Mouse (Mus musculus): Measurements from ENCODE around the gene Pabpn1. TPM values are rescaled to one million over a fixed set of nuclear protein-coding genes. Genes with fewer than 3 reads are reported as not detected.
"Not testable (repeated sequence)": the region's sequence is repeated elsewhere in the genome, so short reads cannot be mapped to it uniquely, and the experiment has no call there.

Pabpn1 gene
- polyA plus RNA-seq, 1 experiment from 2014 or later = 160 TPM

DNA sequence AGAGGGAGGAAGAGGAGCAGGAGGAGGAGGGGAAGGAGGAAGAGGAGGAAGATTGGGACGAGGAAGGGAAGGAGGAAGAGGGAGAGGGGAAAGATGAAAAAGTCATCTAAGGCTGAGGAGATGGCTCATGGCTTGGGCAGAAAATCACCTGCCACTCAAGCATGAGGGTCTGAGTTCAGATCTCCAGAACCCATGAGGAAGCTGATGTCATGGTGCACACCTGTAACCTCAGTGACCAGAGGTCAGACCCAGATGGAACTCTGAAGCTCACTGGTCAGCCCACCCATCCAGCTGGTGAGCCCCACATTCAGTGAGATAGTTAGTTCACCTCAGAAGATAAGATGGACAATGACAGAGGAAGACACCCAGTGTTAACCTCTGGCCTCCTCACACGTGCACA, 52.6 kb downstream of the Pabpn1 start:
- Histone ChIP-seq H3K4me3 (no peak overlapping the region), H3K27me3 (ENCODE audit: insufficient read depth, poor library complexity, severe bottlenecking) (peaks cover 3% of the 10 kb centered on the region; the same call in 1 of the 2 replicates), H3K4me1 (replicated peaks) (no peaks in the 10 kb centered on the region), H3K36me3 (no peaks in the 10 kb centered on the region), H3K27ac (no peak overlapping the region), H3K9me3 (no peaks in the 10 kb centered on the region)
- no peak for DNase-seq (ENCODE audit: low spot score)
- WGBS = 84% methylated on average over 2 of the region's 2 CpGs

- no peaks in the 10 kb centered on the region for H3K9me3 ChIP-seq
- no peaks in the 10 kb centered on the region for H3K4me1 ChIP-seq (replicated peaks)
- H3K4me3 ChIP-seq = no peak overlapping the region
- no peak overlapping the region for H3K27ac ChIP-seq
- no peak for DNase-seq (ENCODE audit: low spot score)
- WGBS = 86% methylated on average over 19 of the region's 19 CpGs
- H3K27me3 ChIP-seq (ENCODE audit: insufficient read depth, poor library complexity, severe bottlenecking) = peaks cover 6% of the 10 kb centered on the region; the same call in 1 of the 2 replicates
- H3K36me3 ChIP-seq = no peaks in the 10 kb centered on the region
Measured at GRCm38 (mm10) chr14:54945975-54946704, 53.8 kb downstream of the Pabpn1 start.

DNA sequence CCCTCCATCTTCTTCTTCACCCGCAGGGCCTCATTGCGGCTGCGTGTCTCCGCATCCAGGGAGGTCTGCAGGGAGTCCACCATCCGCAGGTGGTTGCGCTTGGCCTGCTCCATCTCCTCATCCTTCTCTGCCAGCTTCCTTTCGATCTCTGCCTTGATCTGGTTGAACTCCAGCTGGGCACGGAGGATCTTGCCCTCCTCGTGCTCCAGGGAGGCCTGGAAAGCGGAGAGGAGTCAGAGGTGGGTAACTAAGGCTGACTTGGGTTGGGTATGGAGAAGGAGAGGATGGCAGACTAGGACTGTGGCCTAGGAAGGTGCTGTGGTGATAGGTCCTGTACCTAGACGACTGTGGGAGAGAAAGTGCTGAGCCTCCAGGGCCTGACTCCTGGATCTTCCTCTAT, 54.7 kb downstream of the Pabpn1 start:
- H3K4me1 ChIP-seq (replicated peaks); H3K4me3 ChIP-seq; H3K36me3 ChIP-seq; DNase-seq (ENCODE audit: low spot score); H3K27ac ChIP-seq; H3K27me3 ChIP-seq (ENCODE audit: insufficient read depth, poor library complexity, severe bottlenecking); H3K9me3 ChIP-seq: not testable (repeated sequence)
- 89% methylated on average over 11 of the region's 11 CpGs for WGBS

Other genes starting within 250 kb of the Pabpn1 start
- gene 1700123O20Rik, start 206.3 kb upstream of the Pabpn1 start, polyA plus RNA-seq (2016; fragmentation: Nextera tagmentation; extraction: Ambion mirVana) = 108 and 116 TPM in 2 replicates
- 130 and 147 TPM in 2 replicates for gene Acin1, start 205.6 kb upstream of the Pabpn1 start, polyA plus RNA-seq (2016; fragmentation: Nextera tagmentation; extraction: Ambion mirVana)
- 0.14 TPM in 2 replicates for gene Gm29776, start 193.7 kb upstream of the Pabpn1 start, polyA plus RNA-seq (2016; fragmentation: Nextera tagmentation; extraction: Ambion mirVana)
- not detected in 2 replicates for gene Cebpe, start 180.3 kb upstream of the Pabpn1 start, polyA plus RNA-seq (2016; fragmentation: Nextera tagmentation; extraction: Ambion mirVana)
- 1.8 and 3.5 TPM in 2 replicates for gene Slc7a8, start 110.6 kb upstream of the Pabpn1 start, polyA plus RNA-seq (2016; fragmentation: Nextera tagmentation; extraction: Ambion mirVana)
- not detected in 2 replicates for gene Rnf212b, start 78.4 kb upstream of the Pabpn1 start, polyA plus RNA-seq (2016; fragmentation: Nextera tagmentation; extraction: Ambion mirVana)
- 19.7 and 22.7 TPM in 2 replicates for gene Homez, start 21.5 kb upstream of the Pabpn1 start, polyA plus RNA-seq (2016; fragmentation: Nextera tagmentation; extraction: Ambion mirVana)
- 0.38 and 0.44 TPM in 2 replicates for gene Ppp1r3e, start 14.9 kb upstream of the Pabpn1 start, polyA plus RNA-seq (2016; fragmentation: Nextera tagmentation; extraction: Ambion mirVana)
- 2.2 and 3.0 TPM in 2 replicates for gene Bcl2l2, start 9.1 kb upstream of the Pabpn1 start, polyA plus RNA-seq (2016; fragmentation: Nextera tagmentation; extraction: Ambion mirVana)
- 0.29 TPM in 1 of 2 replicates, not detected in the other for gene Gm20521, start 9.1 kb upstream of the Pabpn1 start, polyA plus RNA-seq (2016; fragmentation: Nextera tagmentation; extraction: Ambion mirVana)
- 45.2 and 62.5 TPM in 2 replicates for gene Slc22a17, start 20.6 kb downstream of the Pabpn1 start, polyA plus RNA-seq (2016; fragmentation: Nextera tagmentation; extraction: Ambion mirVana)
- gene Efs, start 33.6 kb downstream of the Pabpn1 start, polyA plus RNA-seq (2016; fragmentation: Nextera tagmentation; extraction: Ambion mirVana) = 36.5 and 40.0 TPM in 2 replicates
- gene Il25, start 40.2 kb downstream of the Pabpn1 start, polyA plus RNA-seq (2016; fragmentation: Nextera tagmentation; extraction: Ambion mirVana) = 0.24 TPM in 1 of 2 replicates, not detected in the other
- 0.78 and 2.9 TPM in 2 replicates for gene Cmtm5, start 43.8 kb downstream of the Pabpn1 start, polyA plus RNA-seq (2016; fragmentation: Nextera tagmentation; extraction: Ambion mirVana)
- gene Myh6, start 74.4 kb downstream of the Pabpn1 start, polyA plus RNA-seq (2016; fragmentation: Nextera tagmentation; extraction: Ambion mirVana) = 0.63 and 1.9 TPM in 2 replicates
- not detected in 2 replicates for gene Gm17428, start 84.4 kb downstream of the Pabpn1 start, polyA plus RNA-seq (2016; fragmentation: Nextera tagmentation; extraction: Ambion mirVana)
- gene Myh7, start 102.1 kb downstream of the Pabpn1 start, polyA plus RNA-seq (2016; fragmentation: Nextera tagmentation; extraction: Ambion mirVana) = 0.16 and 4.6 TPM in 2 replicates
- 73.5 and 85.9 TPM in 2 replicates for gene Ngdn, start 123.0 kb downstream of the Pabpn1 start, polyA plus RNA-seq (2016; fragmentation: Nextera tagmentation; extraction: Ambion mirVana)
- 8.8 and 17.7 TPM in 2 replicates for gene Zfhx2, start 199.8 kb downstream of the Pabpn1 start, polyA plus RNA-seq (2016; fragmentation: Nextera tagmentation; extraction: Ambion mirVana)
- gene Thtpa, start 202.3 kb downstream of the Pabpn1 start, polyA plus RNA-seq (2016; fragmentation: Nextera tagmentation; extraction: Ambion mirVana) = 24.4 and 26.1 TPM in 2 replicates
- gene Ap1g2, start 214.1 kb downstream of the Pabpn1 start, polyA plus RNA-seq (2016; fragmentation: Nextera tagmentation; extraction: Ambion mirVana) = 14.5 and 16.3 TPM in 2 replicates
- 0.75 and 1.7 TPM in 2 replicates for gene Jph4, start 224.4 kb downstream of the Pabpn1 start, polyA plus RNA-seq (2016; fragmentation: Nextera tagmentation; extraction: Ambion mirVana)